Mouse (Mus musculus) lung, embryonic 16.5 days (tissue): ENCODE results near the gene Capn12. TPM values are rescaled to one million over a fixed set of nuclear protein-coding genes. Genes with fewer than 3 reads are reported as not detected.

Experiments
- ATAC-seq: fragments of 200-750 bp; cut with Nextera tagmentation; 2 replicates; pipeline ENCODE4 v1.8.0; 2017; ENCODE audit warnings: low read depth, mild to moderate bottlenecking, moderate library complexity
- H3K27ac ChIP-seq: fragments of 300-500 bp; sonication (generic); 2 replicates; pipeline ENCODE4 v1.5.1; 2014; ENCODE audit warnings: mild to moderate bottlenecking, control low read depth, low read length
- H3K27me3 ChIP-seq: fragments of 300-500 bp; sonication (generic); 2 replicates; pipeline ENCODE4 v1.6.1; 2014; ENCODE audit warnings: low read depth, low read length, mixed read lengths; ENCODE audit not compliant: control insufficient read depth, insufficient read depth
- H3K36me3 ChIP-seq: fragments of 300-500 bp; sonication (generic); 2 replicates; pipeline ENCODE4 v1.6.1; 2014; ENCODE audit warnings: low read length; ENCODE audit not compliant: control insufficient read depth, insufficient read depth
- H3K4me1 ChIP-seq: fragments of 300-500 bp; sonication (generic); replicated peaks from 2 replicates; pipeline ENCODE4 v1.6.1; 2014; ENCODE audit warnings: low read length, mixed read lengths; ENCODE audit not compliant: control insufficient read depth, insufficient read depth
- H3K4me2 ChIP-seq: fragments of 300-500 bp; sonication (generic); 2 replicates; pipeline ENCODE4 v1.6.1; 2014; ENCODE audit warnings: low read depth, low read length, control low read depth
- H3K4me3 ChIP-seq: fragments of 300-500 bp; sonication (generic); 2 replicates; pipeline ENCODE4 v1.5.1; 2014; ENCODE audit warnings: mild to moderate bottlenecking, low read length, control low read depth
- H3K9ac ChIP-seq: fragments of 300-500 bp; sonication (generic); 2 replicates; pipeline ENCODE4 v1.6.1; 2014; ENCODE audit warnings: low read length, control low read depth
- H3K9me3 ChIP-seq: fragments of 300-500 bp; sonication (generic); 2 replicates; pipeline ENCODE4 v1.6.1; 2016; ENCODE audit warnings: low read length; ENCODE audit not compliant: control insufficient read depth
- WGBS: fragments of 180-500 bp; shearing (Covaris S2); extraction: QIAGEN DNeasy Blood & Tissue Kit; methylation state at CpG from one replicate; pipeline ENCODE4 v1.1.7; 2014; 5-methylcytosine and 5-hydroxymethylcytosine counted together
- polyA plus RNA-seq: library from polyadenylated mRNA; unstranded; fragments of >200 nt; fragmentation: Nextera tagmentation; extraction: Ambion mirVana; gene quantifications from 2 replicates; pipeline ENCODE4 v1.2.1, GENCODE M21; 2015

Gene Capn12
- polyA plus RNA-seq, 1 experiment from 2014 or later, result 0.49 TPM

- WGBS, result 60% methylated on average over 6 of the region's 6 CpGs
- ATAC-seq, result peak; percentile 11; the same call in 1 of the 2 replicates
- Histone ChIP-seq H3K9me3 (no peaks in the 10 kb centered on the region), H3K36me3 (no peaks in the 10 kb centered on the region), H3K27ac (peak overlapping the region; percentile 4; the same call in 1 of the 2 replicates), H3K9ac (no peak overlapping the region), H3K4me3 (no peak overlapping the region), H3K4me2 (no peak overlapping the region), H3K27me3 (no peaks in the 10 kb centered on the region), H3K4me1 (peaks cover 57% of the 10 kb centered on the region)
These were observed 51.3 kb downstream of the Capn12 start for GRCm38 (mm10) chr7:28932421-28933041.

- H3K27me3 ChIP-seq, result no peaks in the 10 kb centered on the region
- H3K36me3 ChIP-seq, result no peaks in the 10 kb centered on the region
- H3K9me3 ChIP-seq, result no peaks in the 10 kb centered on the region
- no peak overlapping the region for H3K4me3 ChIP-seq
- ATAC-seq, result no peak
- 94% methylated on average over 2 of the region's 2 CpGs for WGBS
- H3K4me2 ChIP-seq, result no peak overlapping the region
- H3K9ac ChIP-seq, result no peak overlapping the region
- peaks cover 62% of the 10 kb centered on the region for H3K4me1 ChIP-seq
- no peak overlapping the region for H3K27ac ChIP-seq
These were observed 52.6 kb downstream of the Capn12 start for GRCm38 (mm10) chr7:28933825-28934224.

GRCm38 (mm10) chr7:28936787-28937186 is 55.6 kb downstream of the Capn12 start:
- peak overlapping the region; percentile 43 for H3K27ac ChIP-seq
- H3K9ac ChIP-seq, result peak overlapping the region; percentile 5; the same call in 1 of the 2 replicates
- peaks cover 62% of the 10 kb centered on the region for H3K4me1 ChIP-seq

GRCm38 (mm10) chr7:28938654-28939053 is 57.4 kb downstream of the Capn12 start:
- Histone ChIP-seq H3K27ac (peak overlapping the region; percentile 17), H3K4me1 (peaks cover 66% of the 10 kb centered on the region), H3K9me3 (no peaks in the 10 kb centered on the region), H3K4me2 (no peak overlapping the region), H3K27me3 (no peaks in the 10 kb centered on the region), H3K36me3 (no peaks in the 10 kb centered on the region), H3K9ac (0 out of 2 replicates have a peak overlapping the region, but pooled peaks have one; percentile 23), H3K4me3 (no peak overlapping the region)
- no peak for ATAC-seq
- WGBS, result 81% methylated on average over 4 of the region's 4 CpGs

More at GRCm38 (mm10) chr7:28936787-28937186, 55.6 kb downstream of the Capn12 start:
- 55% methylated on average over 4 of the region's 4 CpGs for WGBS
- ATAC-seq, result peak; percentile 13; the same call in 1 of the 2 replicates
- no peaks in the 10 kb centered on the region for H3K9me3 ChIP-seq
- no peaks in the 10 kb centered on the region for H3K36me3 ChIP-seq
- no peak overlapping the region for H3K4me3 ChIP-seq
- H3K4me2 ChIP-seq, result no peak overlapping the region
- no peaks in the 10 kb centered on the region for H3K27me3 ChIP-seq

- Histone ChIP-seq H3K9ac (no peak overlapping the region), H3K9me3 (no peaks in the 10 kb centered on the region), H3K4me3 (no peak overlapping the region), H3K27me3 (no peaks in the 10 kb centered on the region), H3K36me3 (no peaks in the 10 kb centered on the region), H3K4me2 (no peak overlapping the region), H3K27ac (peak overlapping the region; percentile 17), H3K4me1 (peaks cover 72% of the 10 kb centered on the region)
- 67% methylated on average over 7 of the region's 7 CpGs for WGBS
- no peak for ATAC-seq
These were observed 58.4 kb downstream of the Capn12 start for GRCm38 (mm10) chr7:28939418-28940183.

GRCm38 (mm10) chr7:28941129-28941528 is 59.9 kb downstream of the Capn12 start:
- no peaks in the 10 kb centered on the region for H3K27me3 ChIP-seq
- no peaks in the 10 kb centered on the region for H3K9me3 ChIP-seq
- H3K4me2 ChIP-seq, result no peak overlapping the region
- 57% methylated on average over 4 of the region's 4 CpGs for WGBS
- H3K27ac ChIP-seq, result peak overlapping the region; percentile 88
- peak overlapping the region; percentile 2; the same call in 1 of the 2 replicates for H3K9ac ChIP-seq
- no peaks in the 10 kb centered on the region for H3K36me3 ChIP-seq
- no peak overlapping the region for H3K4me3 ChIP-seq
- no peak for ATAC-seq
- H3K4me1 ChIP-seq, result peaks cover 80% of the 10 kb centered on the region

- peaks cover 80% of the 10 kb centered on the region for H3K4me1 ChIP-seq
- 46% methylated on average over 4 of the region's 4 CpGs for WGBS
These were observed 60.3 kb downstream of the Capn12 start for GRCm38 (mm10) chr7:28941542-28941941.

More at GRCm38 (mm10) chr7:28941542-28941941, 60.3 kb downstream of the Capn12 start:
- Histone ChIP-seq H3K27me3 (no peaks in the 10 kb centered on the region), H3K27ac (peak overlapping the region; percentile 88), H3K9me3 (no peaks in the 10 kb centered on the region), H3K4me2 (no peak overlapping the region), H3K9ac (peak overlapping the region; percentile 2; the same call in 1 of the 2 replicates), H3K36me3 (no peaks in the 10 kb centered on the region), H3K4me3 (no peak overlapping the region)
- no peak for ATAC-seq

Other genes starting within 250 kb of the Capn12 start
- gene Fbxo27, start 188.6 kb upstream of the Capn12 start, polyA plus RNA-seq, result 5.2 and 6.9 TPM in 2 replicates
- gene Fbxo17, start 164.6 kb upstream of the Capn12 start, polyA plus RNA-seq, result 13.9 and 15.8 TPM in 2 replicates
- 120 TPM in 2 replicates for gene Mrps12, start 139.6 kb upstream of the Capn12 start, polyA plus RNA-seq
- gene Sars2, start 139.4 kb upstream of the Capn12 start, polyA plus RNA-seq, result 24.1 and 25.8 TPM in 2 replicates
- not detected in 2 replicates for gene Ccer2, start 125.2 kb upstream of the Capn12 start, polyA plus RNA-seq
- gene Sirt2, start 114.7 kb upstream of the Capn12 start, polyA plus RNA-seq, result 69.0 and 69.5 TPM in 2 replicates
- gene Nfkbib, start 113.9 kb upstream of the Capn12 start, polyA plus RNA-seq, result 35.3 and 37.3 TPM in 2 replicates
- 9.2 and 9.5 TPM in 2 replicates for gene Rinl, start 92.5 kb upstream of the Capn12 start, polyA plus RNA-seq
- 200 and 226 TPM in 2 replicates for gene Hnrnpl, start 72.9 kb upstream of the Capn12 start, polyA plus RNA-seq
- gene Ech1, start 56.2 kb upstream of the Capn12 start, polyA plus RNA-seq, result 184 and 189 TPM in 2 replicates
- gene Lgals4, start 47.6 kb upstream of the Capn12 start, polyA plus RNA-seq, result 12.5 and 14.2 TPM in 2 replicates
- gene Lgals7, start 17.6 kb upstream of the Capn12 start, polyA plus RNA-seq, result 1.0 and 2.8 TPM in 2 replicates
- 313 and 319 TPM in 2 replicates for gene Actn4, start 80.9 kb downstream of the Capn12 start, polyA plus RNA-seq
- gene Eif3k, start 100.4 kb downstream of the Capn12 start, polyA plus RNA-seq, result 366 and 367 TPM in 2 replicates
- gene Map4k1, start 100.6 kb downstream of the Capn12 start, polyA plus RNA-seq, result 8.9 and 10.7 TPM in 2 replicates
- 0.44 and 0.58 TPM in 2 replicates for gene Ryr1, start 243.8 kb downstream of the Capn12 start, polyA plus RNA-seq